Mouse (Mus musculus) ES-E14 (cell line): Measurements from ENCODE around the gene Pde2a. TPM values are rescaled to one million over a fixed set of nuclear protein-coding genes. Genes with fewer than 3 reads are reported as not detected.
A peak's percentile ranks its signal among the peaks of the same experiment; 100 is the strongest.

ENCODE experiments used
- DNase-seq: peaks from one replicate; pipeline ENCODE4 v3.0.0-alpha.2; 2013; ENCODE audit warnings: low read depth, low spot score
- H3K27ac ChIP-seq: 2 replicates; pipeline ENCODE4 v1.5.1; 2012; ENCODE audit warnings: low read depth, mild to moderate bottlenecking, low read length, moderate library complexity, mixed read lengths; ENCODE audit not compliant: poor library complexity, insufficient read depth, severe bottlenecking
- H3K36me3 ChIP-seq: 2 replicates; pipeline ENCODE4 v1.6.1; 2012; ENCODE audit warnings: mild to moderate bottlenecking, low read length, moderate library complexity, mixed read lengths; ENCODE audit not compliant: control insufficient read depth, poor library complexity, insufficient read depth, severe bottlenecking
- H3K4me1 ChIP-seq, 2 experiments: fragments of 150-350 bp in 1 of 2; sonication (generic) in 1 of 2; 2 replicates each; pipeline ENCODE4 v1.6.1; 2012; ENCODE audit warnings: low read length in 2 of 2, mild to moderate bottlenecking in 1 of 2, mixed read lengths in 1 of 2; ENCODE audit not compliant: control insufficient read depth in 2 of 2, insufficient read depth in 2 of 2, poor library complexity in 1 of 2
- H3K4me3 ChIP-seq, 2 experiments: fragments of 150-350 bp in 1 of 2; sonication (generic) in 1 of 2; 2 replicates each; pipeline ENCODE4 v1.5.1; 2012; ENCODE audit warnings: low read length in 2 of 2, low read depth in 1 of 2, mild to moderate bottlenecking in 1 of 2, mixed read lengths in 1 of 2; ENCODE audit not compliant: insufficient read depth in 1 of 2, poor library complexity in 1 of 2, severe bottlenecking in 1 of 2
- H3K9ac ChIP-seq: 2 replicates; pipeline ENCODE4 v1.6.1; 2012; ENCODE audit warnings: low read depth, mild to moderate bottlenecking, low read length, mixed read lengths; ENCODE audit not compliant: poor library complexity, insufficient read depth, severe bottlenecking
- H3K9me3 ChIP-seq: fragments of 150-350 bp; sonication (generic); 2 replicates; pipeline ENCODE4 v1.6.1; 2012; ENCODE audit warnings: low read depth, mild to moderate bottlenecking, low read length; ENCODE audit not compliant: control insufficient read depth, insufficient read depth
- CHD2 ChIP-seq: IDR thresholded peaks from 2 replicates; pipeline ENCODE4 v1.6.1; 2014; ENCODE audit warnings: mild to moderate bottlenecking, low read depth, low read length, inconsistent platforms
- HCFC1 ChIP-seq: IDR thresholded peaks from 2 replicates; pipeline ENCODE4 v1.6.1; 2012; ENCODE audit warnings: low read length, inconsistent platforms, borderline replicate concordance; ENCODE audit not compliant: insufficient read depth
- MAFK ChIP-seq: IDR thresholded peaks from 2 replicates; pipeline ENCODE4 v1.6.1; 2014; ENCODE audit warnings: mild to moderate bottlenecking, low read depth, low read length, inconsistent platforms; ENCODE audit not compliant: insufficient read depth
- ZC3H11A ChIP-seq: IDR thresholded peaks from 2 replicates; pipeline ENCODE4 v1.6.1; 2012; ENCODE audit warnings: low read depth, mild to moderate bottlenecking, inconsistent platforms, low read length, borderline replicate concordance
- ZNF384 ChIP-seq: IDR thresholded peaks from 2 replicates; pipeline ENCODE4 v1.6.1; 2012; ENCODE audit warnings: low read depth, low read length, inconsistent platforms
- in situ Hi-C, 2 experiments: fragments of 600-800 bp; cut with MboI; formaldehyde crosslinking; loops; one replicate each; pipeline ENCODE4 v1.15.1; 2025; ENCODE audit warnings: low sequenced_read_pairs in 2 of 2, inconsistent platforms in 1 of 2; ENCODE audit not compliant: unreplicated experiment in 2 of 2
- total RNA-seq: library from RNA; depleted of rRNA; stranded (reverse); fragments of 300-350 nt; gene quantifications from 2 replicates; pipeline ENCODE4 v1.2.3, GENCODE M21; 2012

Gene Pde2a
- total RNA-seq, 1 experiment: 6.2 TPM

DNA sequence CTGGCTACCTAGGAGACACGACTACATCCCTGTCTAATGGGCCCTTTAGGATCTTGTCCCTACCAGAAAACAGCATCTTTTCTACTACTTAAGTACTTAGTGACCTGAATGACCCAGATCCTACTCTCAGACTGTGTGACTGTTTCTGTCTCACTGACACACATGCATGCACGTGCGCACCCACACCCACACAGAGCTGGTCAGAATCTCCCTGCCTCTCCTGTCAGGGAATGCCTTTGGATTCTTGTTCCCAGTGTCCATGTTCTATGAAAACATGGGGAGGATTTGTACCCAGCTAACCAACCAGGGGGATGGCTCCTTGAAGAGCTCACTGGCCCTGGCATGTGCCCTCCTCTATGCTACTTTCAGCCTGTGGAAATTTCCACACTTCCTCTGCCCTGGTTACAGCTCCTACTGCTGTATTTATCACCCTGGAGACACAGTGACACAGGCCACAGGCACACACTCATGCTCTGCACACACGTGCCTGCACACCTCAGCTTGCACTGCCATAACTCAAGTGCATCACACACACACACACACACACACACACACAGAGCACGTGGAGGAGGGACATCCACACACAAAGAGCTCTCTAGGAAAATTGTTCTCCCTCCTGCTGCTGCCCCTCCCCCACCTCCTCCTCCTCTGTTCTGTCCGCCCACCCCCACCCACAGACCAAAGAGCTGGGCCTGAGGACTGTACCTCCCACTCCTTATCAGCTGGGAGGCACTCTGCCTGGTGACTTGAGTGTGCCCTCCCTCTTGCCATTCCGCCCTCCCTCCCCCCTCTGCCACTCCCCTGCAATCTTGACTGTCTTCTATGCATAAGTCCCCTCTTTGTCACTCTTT is 6.6 kb upstream of the Pde2a start:
- DNase-seq: no peak
- in situ Hi-C loops: no loop called here
- H3K36me3 ChIP-seq: peaks cover 2% of the 10 kb centered on the region; the same call in 1 of the 2 replicates
- no peak overlapping the region for H3K4me3 ChIP-seq
- H3K4me1 ChIP-seq: peaks cover 0 to 13% of the 10 kb centered on the region in 2 experiments; a peak in 1 of 4 replicates
- no peak overlapping the region for H3K27ac ChIP-seq
- H3K9me3 ChIP-seq: no peaks in the 10 kb centered on the region
- H3K9ac ChIP-seq: no peak overlapping the region
- TF ChIP-seq ZNF384: no peak
- TF ChIP-seq HCFC1: no peak
- TF ChIP-seq MAFK: no peak
- no peak for TF ChIP-seq ZC3H11A
- TF ChIP-seq CHD2: no peak

GRCm38 (mm10) chr7:101415512-101416100 is 5.9 kb upstream of the Pde2a start:
- in situ Hi-C loops: no loop called here
- Histone ChIP-seq H3K4me3 (no peak overlapping the region), H3K36me3 (peaks cover 2% of the 10 kb centered on the region; the same call in 1 of the 2 replicates), H3K4me1 (peaks cover 0 to 13% of the 10 kb centered on the region in 2 experiments; a peak in 1 of 4 replicates), H3K9ac (no peak overlapping the region), H3K27ac (no peak overlapping the region), H3K9me3 (no peaks in the 10 kb centered on the region)
- TF ChIP-seq CHD2: no peak
- no peak for DNase-seq

- TF ChIP-seq ZC3H11A (no peak), HCFC1 (no peak), ZNF384 (no peak), CHD2 (no peak), MAFK (no peak)
- Histone ChIP-seq H3K4me3 (no peak overlapping the region), H3K27ac (no peak overlapping the region), H3K9ac (no peak overlapping the region), H3K9me3 (no peaks in the 10 kb centered on the region), H3K36me3 (no peaks in the 10 kb centered on the region; the same call in 1 of the 2 replicates), H3K4me1 (peaks cover 0 to 13% of the 10 kb centered on the region in 2 experiments; a peak in 1 of 4 replicates)
- in situ Hi-C loops: no loop called here
- no peak for DNase-seq
Observed at GRCm38 (mm10) chr7:101416391-101416790, 5.1 kb upstream of the Pde2a start.

DNA sequence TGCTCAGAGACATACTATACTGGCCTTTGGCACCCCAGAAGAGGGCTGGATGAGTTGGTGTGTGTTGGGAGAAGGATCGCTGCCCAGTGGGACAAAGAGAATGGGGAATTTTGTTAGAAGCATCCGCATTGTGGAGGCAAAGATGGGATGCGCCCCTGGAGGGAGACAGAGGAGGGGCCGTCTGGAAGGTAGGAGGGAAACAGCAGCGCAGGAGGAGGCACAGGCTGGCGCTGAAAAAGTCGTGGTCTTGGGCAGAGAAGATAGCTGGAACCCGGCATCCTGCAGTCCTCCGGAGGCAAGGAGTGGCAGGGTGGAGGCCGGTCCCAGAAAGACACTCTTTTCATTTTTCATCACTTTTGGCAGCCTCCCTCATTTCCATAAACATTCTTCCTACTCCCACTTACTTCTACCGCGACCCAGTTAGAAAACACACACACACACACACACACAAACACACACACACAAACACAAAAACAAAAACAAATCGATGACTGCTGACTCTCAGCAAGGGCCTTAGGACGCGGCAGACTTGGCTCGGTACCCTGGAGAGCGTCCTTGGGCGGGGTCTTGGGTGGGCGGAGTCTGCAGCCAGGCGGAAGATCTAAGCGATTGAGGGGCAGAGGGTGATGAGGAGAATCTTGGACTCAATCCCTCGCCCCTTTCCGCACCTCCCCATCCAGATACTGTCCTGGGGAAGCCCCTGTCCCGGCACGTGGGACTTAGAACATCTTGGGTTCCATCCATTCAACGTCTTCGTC is 2.3 kb upstream of the Pde2a start:
- in situ Hi-C loops: no loop called here
- TF ChIP-seq ZC3H11A (no peak), HCFC1 (no peak), ZNF384 (no peak), MAFK (no peak), CHD2 (no peak)
- peak; percentile 55 for DNase-seq
- no peak overlapping the region for H3K27ac ChIP-seq
- H3K4me1 ChIP-seq: peaks cover 0 to 13% of the 10 kb centered on the region in 2 experiments; a peak in 1 of 4 replicates
- H3K4me3 ChIP-seq: no peak overlapping the region
- no peaks in the 10 kb centered on the region; the same call in 1 of the 2 replicates for H3K36me3 ChIP-seq
- no peaks in the 10 kb centered on the region for H3K9me3 ChIP-seq
- H3K9ac ChIP-seq: no peak overlapping the region
